Mouse (Mus musculus) adrenal gland, postnatal 36 days (tissue): ENCODE measurements around the gene Atp2a2. TPM values are rescaled to one million over a fixed set of nuclear protein-coding genes. Genes with fewer than 3 reads are reported as not detected.
"Not testable (repeated sequence)": the region's sequence is repeated elsewhere in the genome, so short reads cannot be mapped to it uniquely, and the experiment has no call there.

ENCODE experiments used
- DNase-seq, 2 experiments: peaks; one replicate each; pipeline ENCODE4 v3.0.0; 2021; ENCODE audit warnings: mixed read lengths in 1 of 2
- total RNA-seq, 2 experiments: library from RNA; stranded (reverse); gene quantifications; 2 replicates each; pipeline ENCODE4 v1.2.3; 2021

Atp2a2 gene
- total RNA-seq, 2 experiments from 2014 or later, result 195 to 199 TPM

DNA sequence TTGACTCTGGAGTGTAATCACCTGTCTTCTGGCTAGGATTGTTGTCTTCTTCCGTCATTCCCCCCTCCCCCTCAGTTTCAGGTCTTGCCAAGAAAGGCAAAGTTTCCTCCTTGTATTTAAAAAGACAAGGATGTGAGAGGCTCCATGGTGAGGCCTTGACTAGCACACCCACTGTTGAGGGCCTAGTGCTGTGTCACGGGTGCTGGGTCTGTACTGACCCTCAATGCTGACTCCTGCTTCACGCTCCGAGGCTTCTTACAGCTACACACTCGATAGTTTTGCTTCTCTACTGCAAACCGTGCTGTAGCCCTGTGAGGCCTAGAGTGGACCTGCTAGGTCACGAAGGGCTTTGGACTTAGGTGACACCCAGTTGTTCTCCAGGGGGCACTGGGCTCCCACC, 49.8 kb downstream of the Atp2a2 start:
- DNase-seq, result no peak

DNA sequence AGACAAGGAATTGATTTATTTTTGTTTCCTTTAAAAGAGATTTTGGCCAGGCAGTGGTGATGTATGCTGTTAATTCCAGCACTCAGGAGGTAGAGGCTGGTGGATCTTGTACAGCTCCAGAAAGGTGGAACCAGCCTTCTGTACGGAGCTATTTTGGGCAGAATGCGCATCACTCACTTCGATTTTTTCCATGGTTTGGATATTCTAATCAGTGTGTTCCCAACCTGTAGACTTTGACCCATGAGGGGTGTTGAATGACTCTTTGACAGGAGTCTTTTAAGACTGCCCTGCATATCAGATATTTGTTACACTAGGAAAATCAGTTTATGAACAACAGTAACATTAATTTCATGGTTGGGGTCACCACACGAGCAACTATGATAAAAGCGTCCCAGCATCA, 50.7 kb downstream of the Atp2a2 start:
- no peak for DNase-seq

DNA sequence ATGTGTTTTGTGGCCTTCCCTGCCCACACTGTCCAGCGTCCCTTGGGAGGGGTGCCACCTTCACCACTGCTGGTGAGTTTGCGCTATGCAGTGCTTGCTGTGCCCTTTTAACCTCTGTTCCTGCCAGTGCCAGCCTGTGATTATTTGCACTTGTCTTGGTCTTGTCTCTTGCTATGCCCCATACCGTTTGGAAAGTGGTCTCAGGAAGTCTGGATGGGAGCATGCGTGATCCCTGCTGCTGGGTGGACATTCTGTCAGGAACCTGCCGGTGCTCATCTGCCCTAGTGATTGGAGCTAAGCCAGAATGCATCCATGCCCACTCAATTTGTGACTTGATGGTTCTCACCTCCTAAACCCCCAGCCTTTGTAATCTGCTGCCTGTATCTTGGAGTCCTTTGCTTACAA, 51.1 kb downstream of the Atp2a2 start:
- no peak for DNase-seq

DNA sequence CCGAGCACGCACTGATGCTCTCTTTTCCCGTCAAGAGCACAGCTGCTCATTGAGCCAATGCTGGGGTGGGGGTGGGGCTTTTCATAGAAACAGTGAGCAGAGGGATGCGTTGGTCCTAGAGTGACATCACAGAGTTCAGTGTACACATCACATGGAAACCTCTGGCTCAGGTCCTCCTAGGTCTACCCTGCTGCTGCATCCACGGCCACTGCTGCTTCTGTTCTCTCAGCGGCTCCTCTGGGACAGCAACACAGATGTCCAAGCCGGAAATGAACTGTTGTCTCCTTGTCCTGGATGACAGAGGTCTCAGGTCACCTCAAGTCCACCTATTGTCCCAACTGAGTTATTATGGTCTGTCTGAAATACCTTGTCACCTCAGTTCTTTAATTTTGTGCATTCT, 52.1 kb downstream of the Atp2a2 start:
- no peak for DNase-seq

DNA sequence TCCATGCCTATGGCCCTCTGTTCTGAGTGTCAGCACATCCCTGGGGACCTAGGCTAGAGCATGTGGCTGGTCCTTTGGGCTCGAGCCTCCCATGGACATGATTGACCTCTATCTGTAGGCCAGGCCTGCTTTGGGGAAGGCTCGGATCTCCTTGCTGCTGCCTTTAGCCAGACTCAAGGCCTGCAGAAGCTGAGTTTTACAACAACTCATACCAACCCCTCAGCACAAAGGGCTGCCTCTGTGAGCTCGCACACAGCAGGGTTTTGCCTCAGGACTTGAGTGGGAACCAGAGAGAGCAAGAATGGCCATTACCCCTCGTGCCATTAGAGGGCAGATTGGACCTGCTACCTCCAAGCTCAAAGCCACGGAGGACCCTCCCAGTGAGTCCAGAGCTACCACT, 53.2 kb downstream of the Atp2a2 start:
- no peak for DNase-seq

DNA sequence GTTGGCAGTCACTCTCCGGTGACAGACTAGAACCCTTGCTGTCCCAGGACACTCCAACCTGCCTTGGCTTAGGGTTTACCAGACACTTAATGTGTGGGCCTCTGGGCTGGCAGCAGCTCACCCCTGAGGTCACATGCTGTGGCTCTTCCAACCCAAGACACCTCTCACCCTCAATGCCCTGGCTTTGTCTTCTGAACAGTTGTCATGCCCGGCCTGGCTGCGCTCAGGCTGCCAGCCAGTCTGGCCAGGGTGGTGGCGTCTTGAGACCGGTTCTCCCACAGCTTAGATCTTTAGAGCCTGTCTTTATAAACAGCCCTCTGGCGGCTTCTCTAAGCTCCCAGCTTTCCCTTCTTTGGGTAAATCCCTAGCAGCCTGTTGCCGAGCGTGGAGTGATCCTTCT, 54.2 kb downstream of the Atp2a2 start:
- no peak for DNase-seq

DNA sequence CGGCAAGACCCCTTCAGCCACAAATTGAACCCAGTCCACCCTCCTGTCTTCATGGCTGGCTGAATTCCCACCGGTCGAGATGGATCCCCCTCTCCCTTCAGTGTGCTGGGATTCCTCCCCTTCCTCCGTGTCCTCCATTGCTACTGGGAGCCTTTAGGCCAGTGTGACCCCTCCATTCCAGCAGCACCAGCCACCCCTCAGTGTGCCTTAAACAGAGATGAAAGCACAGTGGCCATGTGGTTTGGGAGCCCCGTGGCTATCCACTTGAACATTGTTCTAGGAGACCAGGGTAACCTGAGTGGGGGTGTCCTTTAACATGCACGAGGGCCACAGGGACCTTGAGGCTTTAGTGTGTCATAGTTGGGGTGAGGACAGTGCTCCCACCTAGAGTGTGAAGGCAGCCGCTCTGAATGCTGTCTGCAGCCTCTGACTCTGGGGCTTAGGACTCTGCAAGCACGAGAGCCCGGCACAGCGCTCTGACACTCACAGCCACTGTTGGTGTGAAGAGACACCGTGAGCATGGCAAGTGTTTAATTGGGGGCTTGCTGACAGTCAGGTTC, 56.9 kb downstream of the Atp2a2 start:
- DNase-seq, result no peak

DNA sequence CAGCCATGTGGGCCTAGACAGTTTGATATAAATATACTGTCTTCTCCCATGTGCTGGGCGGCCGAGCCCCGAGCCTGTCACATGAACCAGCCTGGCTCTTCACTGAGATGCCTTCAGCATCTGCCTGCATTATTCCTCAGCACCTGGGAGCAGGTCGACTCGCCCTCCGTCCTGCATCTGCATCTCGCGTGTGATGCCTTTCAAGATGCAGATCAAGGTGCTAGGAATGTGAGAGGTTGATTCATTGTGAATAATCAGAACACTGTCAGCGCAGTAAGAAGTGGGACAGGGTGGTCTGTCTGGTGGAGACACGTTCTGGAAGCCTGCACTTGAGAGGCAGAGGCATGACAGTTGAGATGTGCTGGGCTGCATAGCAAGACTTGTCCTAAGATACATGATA, 57.5 kb downstream of the Atp2a2 start:
- DNase-seq, result no peak

DNA sequence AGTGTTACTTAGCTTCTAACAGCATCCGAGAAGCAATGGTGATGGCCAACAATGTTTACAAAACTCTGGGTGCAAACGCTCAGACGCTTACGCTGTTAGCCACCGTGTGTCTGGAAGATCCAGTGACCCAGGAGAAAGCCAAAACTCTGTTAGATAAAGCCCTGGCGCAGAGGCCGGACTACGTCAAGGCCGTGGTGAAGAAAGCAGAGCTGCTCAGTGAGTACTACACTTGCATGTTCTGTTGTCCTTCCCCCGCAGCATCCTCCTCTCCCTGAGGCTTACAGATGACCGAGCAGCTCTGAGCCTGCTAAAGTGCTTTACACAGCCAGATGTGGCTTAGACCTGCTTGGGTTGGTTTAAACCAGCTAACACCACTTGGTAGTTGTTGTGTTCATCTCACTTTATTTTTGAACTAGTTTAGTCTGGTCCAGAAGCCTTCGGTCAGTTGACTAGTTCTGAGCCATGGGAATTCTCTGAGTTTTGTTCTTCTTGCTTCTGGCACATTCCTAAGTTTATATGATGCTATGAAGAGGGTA, 61.9 kb downstream of the Atp2a2 start:
- DNase-seq, result peak; percentile 34 to 51

DNA sequence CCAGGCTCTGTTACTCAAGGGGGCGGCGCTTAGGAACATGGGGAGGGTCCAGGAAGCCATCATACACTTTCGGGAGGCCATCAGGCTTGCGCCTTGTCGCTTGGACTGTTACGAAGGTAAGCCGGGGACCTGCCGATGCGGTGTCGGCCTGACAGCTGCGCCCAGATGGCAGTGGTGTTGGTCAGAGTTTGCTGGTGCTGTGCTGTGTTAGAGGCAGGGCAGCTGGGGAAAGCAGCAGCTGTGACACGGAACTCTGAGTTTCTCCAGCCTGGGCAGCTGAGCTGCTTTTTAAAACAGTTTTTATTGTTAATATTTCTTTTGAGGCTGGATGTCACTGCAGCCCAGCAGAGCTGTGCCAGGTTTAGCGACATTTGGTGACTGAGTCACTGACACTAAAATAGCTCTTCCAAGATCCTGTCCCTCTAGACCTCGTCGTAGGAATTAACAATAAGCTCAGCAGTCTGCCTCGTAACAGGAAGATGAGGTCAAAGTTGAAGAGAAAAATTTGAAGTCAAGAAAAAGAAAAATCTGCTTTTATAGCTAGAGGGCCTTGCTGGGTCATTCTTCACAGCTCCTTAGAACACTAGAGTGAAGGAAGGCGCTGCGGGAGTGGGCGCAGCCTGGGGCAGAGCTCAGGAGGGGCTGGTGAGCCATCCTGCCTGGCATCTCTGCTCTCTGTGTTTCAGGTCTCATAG, 62.5 kb downstream of the Atp2a2 start:
- peak in 1 of 2 experiments; percentile 34 for DNase-seq

DNA sequence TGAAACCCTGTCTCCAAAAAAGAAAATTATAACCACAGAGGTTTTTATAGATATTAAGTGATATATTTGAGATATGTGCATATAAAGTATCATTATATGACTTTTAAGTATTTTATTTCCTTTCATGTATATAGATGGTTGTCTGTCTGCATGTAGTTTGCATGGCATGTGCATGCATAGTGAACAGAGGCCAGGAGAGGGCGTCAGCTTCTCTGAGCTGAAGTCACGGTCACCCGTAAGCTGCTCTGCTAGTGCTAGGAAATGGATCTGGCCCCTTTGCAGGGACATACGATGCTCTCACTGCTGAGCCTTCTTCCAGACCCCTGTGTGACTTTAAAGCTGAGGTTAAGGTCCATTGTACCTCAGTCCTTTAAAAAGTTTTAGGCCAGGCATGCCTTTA, 67.5 kb downstream of the Atp2a2 start:
- no peak for DNase-seq

DNA sequence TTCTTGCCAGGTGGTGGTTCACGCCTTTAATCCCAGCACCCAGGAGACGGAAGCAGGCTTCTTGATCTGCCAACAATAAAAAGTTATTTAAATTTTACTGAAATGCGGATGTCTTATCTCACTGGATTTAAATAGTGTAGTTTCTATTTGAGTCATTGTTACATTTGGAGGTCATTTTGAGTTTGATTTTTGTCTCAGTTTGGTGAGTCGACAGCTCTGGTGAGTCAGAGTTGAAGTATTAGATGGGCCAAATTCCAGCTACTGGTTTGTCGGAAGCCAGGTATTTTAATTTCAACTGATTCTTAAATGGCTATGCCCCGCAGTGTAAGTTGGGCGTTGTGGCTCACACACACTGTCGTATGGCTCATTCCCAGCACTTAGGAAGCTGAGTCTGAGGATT, 70.8 kb downstream of the Atp2a2 start:
- no peak for DNase-seq

DNA sequence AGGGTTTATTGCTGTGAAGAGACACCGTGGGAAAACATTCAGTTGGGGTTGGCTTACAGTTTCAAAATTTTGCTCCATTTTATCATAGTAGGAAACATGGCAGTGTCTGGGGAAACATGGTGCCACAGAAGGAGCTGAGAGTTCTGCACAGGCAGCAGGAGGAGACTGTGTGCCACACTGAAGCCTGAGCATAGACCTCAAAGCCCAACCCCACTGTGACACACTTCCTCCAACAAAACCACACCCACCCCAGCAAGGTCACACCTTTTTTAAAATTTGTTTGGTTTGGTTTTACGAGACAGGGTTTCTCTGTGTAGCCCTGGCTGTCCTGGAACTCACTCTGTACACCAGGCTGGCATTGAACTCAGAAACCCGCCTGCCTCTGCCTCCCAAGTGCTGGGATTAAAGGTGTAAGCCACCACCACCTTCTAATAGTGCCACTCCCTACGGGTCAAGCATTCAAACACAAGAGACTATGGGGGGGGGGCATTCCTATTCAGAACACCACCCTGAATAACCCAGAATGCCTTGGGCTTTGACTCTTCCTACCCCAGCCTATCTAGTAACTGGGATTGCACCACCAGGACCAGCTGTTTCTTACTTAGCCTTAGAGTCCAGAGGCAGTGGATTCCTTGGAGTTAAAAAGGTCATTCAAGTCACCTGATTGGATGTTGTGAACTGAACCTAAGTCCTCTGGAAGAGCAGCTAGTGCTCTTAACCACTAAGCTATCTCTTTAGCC, 71.8 kb downstream of the Atp2a2 start:
- DNase-seq, result no peak

DNA sequence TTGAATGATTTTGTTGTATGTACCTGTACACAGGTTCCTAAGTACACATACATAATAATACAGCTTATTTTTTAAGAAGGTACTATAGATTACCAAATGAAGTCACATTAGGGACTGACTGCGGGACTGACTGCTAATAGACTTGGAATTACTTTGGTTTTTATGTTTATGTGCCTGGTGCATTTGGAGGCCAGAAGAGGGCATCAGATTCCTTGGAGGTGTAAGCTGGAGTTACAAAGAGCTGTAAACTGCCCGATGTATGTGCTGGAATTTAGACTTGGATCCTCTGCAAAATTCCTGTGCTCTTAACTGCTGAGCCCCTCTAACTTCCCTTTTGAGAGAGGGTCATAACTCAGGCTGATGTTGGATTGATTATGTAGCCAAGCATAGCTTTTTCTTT, 76.5 kb downstream of the Atp2a2 start:
- DNase-seq, result no peak

DNA sequence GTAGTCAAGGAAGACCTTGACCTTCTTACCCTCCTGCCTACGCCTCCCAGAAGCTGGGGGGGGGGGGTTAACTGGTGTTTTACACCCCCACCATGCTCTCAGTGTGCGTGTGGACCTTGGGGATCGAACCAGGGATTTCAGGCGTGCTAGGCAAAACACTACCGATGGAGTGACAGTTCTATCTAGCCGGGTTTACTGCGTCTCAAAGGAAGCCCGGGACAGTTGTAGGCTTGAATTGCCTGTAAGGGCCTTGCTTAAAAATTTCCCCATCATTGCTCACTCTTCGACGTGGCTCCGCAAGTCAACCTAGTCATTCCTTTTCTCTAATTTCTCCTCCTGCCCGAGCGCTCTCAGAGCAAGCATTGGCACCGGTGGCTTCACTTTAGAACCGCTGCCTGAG, 78.9 kb downstream of the Atp2a2 start:
- peak; percentile 16 to 30 for DNase-seq

DNA sequence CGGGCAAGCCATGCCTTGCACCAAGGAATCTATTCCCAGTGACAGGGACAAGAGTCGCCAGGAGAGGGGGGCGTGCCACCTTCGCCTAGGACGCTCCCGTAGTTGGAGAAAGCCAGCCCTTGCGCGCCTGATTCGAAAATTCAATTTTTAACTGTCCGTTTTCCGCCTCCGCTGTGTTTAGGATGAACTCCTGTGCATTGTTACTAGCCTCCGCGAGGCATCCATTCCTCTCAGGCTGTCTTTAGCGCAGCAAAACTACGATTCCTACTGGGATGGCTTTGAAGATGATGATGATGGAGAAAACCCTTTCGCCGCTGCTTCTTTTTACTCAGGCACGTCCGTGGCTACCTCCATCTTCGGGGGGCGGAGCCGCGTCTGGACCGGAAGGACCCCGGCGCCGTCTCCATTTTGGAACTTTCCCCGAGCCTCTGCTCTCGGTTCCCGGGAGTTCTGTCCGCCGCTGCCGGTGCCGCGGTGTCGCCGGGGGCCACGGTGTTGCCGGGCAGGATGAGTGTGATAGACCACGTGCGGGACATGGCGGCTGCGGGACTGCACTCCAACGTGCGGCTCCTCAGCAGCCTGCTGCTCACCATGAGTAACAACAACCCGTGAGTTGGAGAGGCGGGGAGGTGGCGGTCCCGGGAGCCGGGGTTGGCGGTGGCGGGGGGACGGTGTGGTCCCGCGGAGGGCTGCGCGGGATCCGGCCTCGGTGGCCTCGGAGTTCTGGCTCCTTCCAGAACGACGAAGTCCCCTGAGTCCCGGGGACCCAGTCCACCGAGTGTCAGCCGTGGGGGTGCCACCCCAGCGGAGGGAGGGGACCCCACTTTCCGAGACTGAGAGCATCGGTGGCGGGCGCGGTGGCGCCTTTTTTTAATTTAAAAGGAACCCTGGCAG, 79.7 kb downstream of the Atp2a2 start:
- DNase-seq, result peak; percentile 90 to 93

DNA sequence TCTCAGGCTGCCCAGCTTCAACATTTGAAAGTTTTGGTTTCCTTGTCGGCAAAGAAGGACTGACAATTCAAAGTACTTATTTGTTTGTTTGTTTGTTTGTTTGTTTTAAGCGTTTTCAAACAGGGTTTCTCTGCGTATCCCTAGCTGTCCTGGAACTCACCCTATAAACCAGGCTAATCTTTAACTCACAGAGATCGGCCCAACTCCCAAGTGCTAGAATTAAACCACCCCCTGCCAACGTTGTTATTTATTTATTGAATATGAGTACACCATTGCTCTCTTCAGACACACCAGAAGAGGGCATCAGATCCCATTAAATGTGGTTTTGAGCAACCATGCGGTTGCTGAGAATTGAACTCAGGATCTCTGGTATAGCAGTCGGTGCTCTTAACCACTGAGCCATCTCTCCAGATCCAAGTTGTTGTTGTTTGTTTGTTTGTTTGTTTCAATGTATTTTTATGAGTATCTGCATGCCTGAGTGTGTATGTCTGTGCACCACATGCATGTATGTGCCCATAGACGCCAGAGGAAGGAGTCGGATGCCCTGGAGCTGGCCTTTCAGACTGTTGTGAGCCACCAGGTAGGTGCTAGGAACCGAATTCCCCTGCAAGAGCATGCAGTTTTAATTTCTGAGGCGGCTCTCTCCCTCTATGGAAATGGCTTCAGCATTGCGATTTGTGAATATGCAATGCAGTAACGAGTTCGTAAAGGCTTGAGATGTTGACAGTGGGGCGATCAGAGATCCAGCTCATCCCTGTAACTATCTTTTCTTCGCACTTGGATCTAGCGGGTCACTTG, 80.6 kb downstream of the Atp2a2 start, which contains the start of gene Anapc7:
TSS of gene Anapc7 (plus strand) at position 423 of the 798 bp plus-strand sequence.
- no peak for DNase-seq

DNA sequence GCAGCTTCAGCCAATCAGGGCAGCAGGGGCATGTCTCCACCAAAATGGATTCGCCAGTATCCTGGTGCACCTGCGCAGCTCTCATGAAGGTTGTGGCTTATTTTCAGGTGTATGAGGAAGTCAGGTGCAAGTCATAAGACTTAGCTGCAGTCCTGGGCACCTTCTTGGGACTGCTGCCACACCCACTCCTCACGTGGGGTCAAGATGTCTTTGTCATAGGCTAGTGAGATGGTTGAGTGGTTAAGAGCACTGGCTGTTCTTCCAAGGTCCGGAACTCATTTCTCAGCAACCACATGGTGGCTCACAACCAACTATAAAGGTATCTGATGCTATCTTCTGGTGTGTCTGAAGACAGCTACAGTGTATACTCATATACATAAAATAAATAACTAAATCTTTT, 81.3 kb downstream of the Atp2a2 start:
- DNase-seq, result not testable (repeated sequence)

DNA sequence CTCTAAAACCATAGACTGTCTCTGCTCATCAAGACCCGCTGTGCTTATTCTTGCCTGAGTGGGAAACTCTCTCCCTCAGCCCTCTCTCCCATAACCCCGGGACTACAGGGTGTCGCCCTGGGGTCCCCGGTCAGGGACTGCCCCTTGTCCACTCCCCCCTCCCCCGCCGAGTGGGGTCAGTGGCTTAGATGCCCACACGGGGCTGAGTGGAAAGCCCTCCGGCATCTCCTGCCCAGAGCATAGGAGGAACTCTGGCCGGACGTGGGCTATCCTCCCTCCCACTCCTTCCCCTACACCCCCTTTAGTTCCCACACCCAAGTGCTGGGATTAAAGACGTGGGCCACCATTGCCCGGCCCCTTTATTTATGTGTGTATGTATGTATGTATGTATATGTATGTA, 86.6 kb downstream of the Atp2a2 start:
- no peak for DNase-seq

DNA sequence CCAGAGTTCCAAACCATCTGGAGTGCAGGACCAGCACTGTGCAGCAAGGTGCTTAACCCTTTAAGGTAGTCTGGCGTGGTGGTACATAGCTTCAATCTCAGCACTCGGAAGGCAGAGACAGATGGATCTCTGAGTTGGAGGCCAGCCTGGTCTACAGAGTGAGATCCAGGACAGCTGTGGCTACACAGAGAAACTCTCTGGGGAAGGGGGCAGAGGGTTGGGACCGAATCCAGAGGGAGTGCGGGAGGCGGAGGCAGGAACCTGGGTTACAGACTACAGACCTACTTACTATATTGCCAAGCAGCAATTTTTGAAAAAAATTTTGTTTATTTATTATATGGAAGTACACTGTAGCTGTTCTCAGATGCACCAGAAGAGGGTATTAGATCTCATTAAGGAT, 87.7 kb downstream of the Atp2a2 start:
- no peak for DNase-seq

DNA sequence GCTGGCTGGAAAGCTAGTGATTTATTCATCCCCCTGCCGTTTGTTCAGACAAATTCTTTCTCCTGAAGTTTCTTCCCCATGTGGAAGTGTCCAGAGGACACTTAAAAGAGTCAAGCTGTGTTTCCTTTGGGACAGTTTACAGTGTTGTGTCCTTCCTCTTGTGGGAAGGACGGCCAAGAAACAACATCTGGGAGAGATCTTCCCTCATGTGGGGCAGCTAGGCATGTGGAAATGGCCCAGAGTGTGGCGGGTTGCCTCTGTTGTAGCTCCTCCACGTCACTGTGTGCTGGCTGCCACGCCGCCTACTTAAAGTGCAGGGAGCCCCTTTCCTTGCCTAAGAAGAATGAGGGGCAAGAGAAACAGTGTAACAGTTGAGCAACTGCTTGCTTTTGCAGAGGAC, 89.2 kb downstream of the Atp2a2 start:
- DNase-seq, result no peak
